Mouse (Mus musculus) myocyte (in vitro differentiated cells): ENCODE results near the gene Slc39a12.

ENCODE experiments used
- CEBPB ChIP-seq: IDR thresholded peaks from 2 replicates; pipeline ENCODE4 v1.6.1; 2011; ENCODE audit warnings: mild to moderate bottlenecking, moderate library complexity; ENCODE audit not compliant: poor library complexity, insufficient read depth, severe bottlenecking
- E2F4 ChIP-seq: IDR thresholded peaks from one replicate; pipeline ENCODE4 v1.6.1; 2011; ENCODE audit warnings: mild to moderate bottlenecking, control low read depth, moderate library complexity; ENCODE audit not compliant: insufficient read depth
- MAX ChIP-seq: IDR thresholded peaks from one replicate; pipeline ENCODE4 v1.6.1; 2011; ENCODE audit warnings: low read depth, mild to moderate bottlenecking, control low read depth
- MYOD1 ChIP-seq, 3 experiments: IDR thresholded peaks; one replicate each; pipeline ENCODE4 v1.6.1; 2011; ENCODE audit warnings: control low read depth in 2 of 3, low read depth in 2 of 3, mild to moderate bottlenecking in 2 of 3, moderate library complexity in 1 of 3; ENCODE audit not compliant: insufficient read length in 2 of 3, control insufficient read depth in 1 of 3
- MYOG ChIP-seq, 3 experiments: IDR thresholded peaks; one replicate each; pipeline ENCODE4 v1.6.1; 2011; ENCODE audit warnings: control low read depth in 2 of 3, low read depth in 2 of 3, mild to moderate bottlenecking in 2 of 3; ENCODE audit not compliant: insufficient read length in 2 of 3, control insufficient read depth in 1 of 3, insufficient read depth in 1 of 3
- POLR2A ChIP-seq: IDR thresholded peaks from one replicate; pipeline ENCODE4 v1.6.1; 2011; ENCODE audit warnings: low read depth, mild to moderate bottlenecking, control low read depth, moderate library complexity; ENCODE audit not compliant: insufficient read length
- POLR2AphosphoS2 ChIP-seq: IDR thresholded peaks from one replicate; pipeline ENCODE4 v1.6.1; 2011; ENCODE audit warnings: low read depth, control low read depth; ENCODE audit not compliant: insufficient read length
- REST ChIP-seq: IDR thresholded peaks from one replicate; pipeline ENCODE4 v1.6.1; 2011; ENCODE audit warnings: mild to moderate bottlenecking, control low read depth, moderate library complexity; ENCODE audit not compliant: insufficient read depth, insufficient read length
- SRF ChIP-seq: IDR thresholded peaks from one replicate; pipeline ENCODE4 v1.6.1; 2011; ENCODE audit warnings: low read depth; ENCODE audit not compliant: control insufficient read depth, insufficient read length
- TCF12 ChIP-seq: IDR thresholded peaks from one replicate; pipeline ENCODE4 v1.6.1; 2011; ENCODE audit warnings: mild to moderate bottlenecking, control low read depth; ENCODE audit not compliant: poor library complexity, insufficient read depth, severe bottlenecking
- TCF3 ChIP-seq: IDR thresholded peaks from one replicate; pipeline ENCODE4 v1.6.1; 2011; ENCODE audit warnings: low read depth, control low read depth; ENCODE audit not compliant: insufficient read length
- USF1 ChIP-seq: IDR thresholded peaks from one replicate; pipeline ENCODE4 v1.6.1; 2011; ENCODE audit warnings: low read depth, mild to moderate bottlenecking, control low read depth, moderate library complexity

GRCm38 (mm10) chr2:14388162-14388561 lies at the start of gene Slc39a12:
- TF ChIP-seq POLR2A (no peak), MAX (no peak), USF1 (no peak), POLR2AphosphoS2 (no peak), REST (no peak), CEBPB (no peak), TCF12 (no peak), SRF (no peak), E2F4 (no peak), MYOD1 (IDR thresholded peaks at IDR 0.05; ENCODE audit: control insufficient read depth in 1 of 3, insufficient read length in 2 of 3, low read depth in 2 of 3) (no peak), MYOG (IDR thresholded peaks at IDR 0.05; ENCODE audit: control insufficient read depth in 1 of 3, insufficient read depth in 1 of 3, insufficient read length in 2 of 3, low read depth in 2 of 3) (no peak), TCF3 (no peak)
